Mouse (Mus musculus): ENCODE measurements around the gene Eva1b. TPM values are rescaled to one million over a fixed set of nuclear protein-coding genes. Genes with fewer than 3 reads are reported as not detected.
"Not testable (repeated sequence)": the region's sequence is repeated elsewhere in the genome, so short reads cannot be mapped to it uniquely, and the experiment has no call there.

Eva1b gene
- polyA plus RNA-seq, 1 experiment from 2014 or later = 30.9 TPM

- H3K9ac ChIP-seq = no peak overlapping the region
- peaks cover 13% of the 10 kb centered on the region for H3K36me3 ChIP-seq
- ATAC-seq (ENCODE audit: extremely low read depth, insufficient number of reproducible peaks, low FRiP score, low TSS enrichment) = no peak
- H3K4me1 ChIP-seq = peaks cover 26% of the 10 kb centered on the region
- no peaks in the 10 kb centered on the region for H3K9me3 ChIP-seq
- no peak overlapping the region for H3K4me2 ChIP-seq
- WGBS = 82% methylated on average over 6 of the region's 6 CpGs
- no peak overlapping the region for H3K27ac ChIP-seq (replicated peaks)
- no peak overlapping the region for H3K4me3 ChIP-seq
- H3K27me3 ChIP-seq (replicated peaks) = no peaks in the 10 kb centered on the region
These were observed 10.0 kb downstream of the Eva1b start for GRCm38 (mm10) chr4:126157562-126157961.

GRCm38 (mm10) chr4:126159455-126159854 lies 11.9 kb downstream of the Eva1b start:
- H3K27me3 ChIP-seq (replicated peaks) = no peaks in the 10 kb centered on the region
- no peaks in the 10 kb centered on the region for H3K9me3 ChIP-seq
- H3K4me3 ChIP-seq = no peak overlapping the region
- no peak overlapping the region for H3K9ac ChIP-seq
- peaks cover 7% of the 10 kb centered on the region; the same call in 1 of the 2 replicates for H3K36me3 ChIP-seq
- H3K4me2 ChIP-seq = no peak overlapping the region
- 65% methylated on average over 8 of the region's 8 CpGs for WGBS
- no peak overlapping the region for H3K27ac ChIP-seq (replicated peaks)
- ATAC-seq (ENCODE audit: extremely low read depth, insufficient number of reproducible peaks, low FRiP score, low TSS enrichment) = no peak
- H3K4me1 ChIP-seq = peaks cover 37% of the 10 kb centered on the region

GRCm38 (mm10) chr4:126160981-126161380 lies 13.4 kb downstream of the Eva1b start:
- no peak overlapping the region for H3K27ac ChIP-seq (replicated peaks)
- H3K27me3 ChIP-seq (replicated peaks) = no peaks in the 10 kb centered on the region
- H3K4me3 ChIP-seq = no peak overlapping the region
- no peak for ATAC-seq (ENCODE audit: extremely low read depth, insufficient number of reproducible peaks, low FRiP score, low TSS enrichment)
- H3K9me3 ChIP-seq = no peaks in the 10 kb centered on the region
- whole genome bisulfite sequencing = 90% methylated on average over 8 of the region's 8 CpGs
- peaks cover 24% of the 10 kb centered on the region for H3K4me1 ChIP-seq
- peaks cover 18% of the 10 kb centered on the region for H3K36me3 ChIP-seq
- no peak overlapping the region for H3K4me2 ChIP-seq
- H3K9ac ChIP-seq = no peak overlapping the region

- Histone ChIP-seq H3K9ac (no peak overlapping the region), H3K4me3 (no peak overlapping the region), H3K4me1 (peaks cover 26% of the 10 kb centered on the region), H3K9me3 (no peaks in the 10 kb centered on the region), H3K27ac (replicated peaks) (no peak overlapping the region), H3K27me3 (replicated peaks) (no peaks in the 10 kb centered on the region), H3K4me2 (no peak overlapping the region), H3K36me3 (peaks cover 22% of the 10 kb centered on the region)
- WGBS = 87% methylated on average over 6 of the region's 6 CpGs
- ATAC-seq (ENCODE audit: extremely low read depth, insufficient number of reproducible peaks, low FRiP score, low TSS enrichment) = no peak
These were observed 13.9 kb downstream of the Eva1b start for GRCm38 (mm10) chr4:126161456-126161855.

GRCm38 (mm10) chr4:126161986-126162385 lies 14.4 kb downstream of the Eva1b start:
- Histone ChIP-seq H3K27ac (replicated peaks) (peak overlapping the region; percentile 83; the same call in 1 of the 2 replicates), H3K27me3 (replicated peaks) (no peaks in the 10 kb centered on the region), H3K36me3 (peaks cover 22% of the 10 kb centered on the region), H3K4me3 (peak overlapping the region; percentile 67), H3K4me2 (peak overlapping the region; percentile 100), H3K4me1 (peaks cover 31% of the 10 kb centered on the region), H3K9ac (peak overlapping the region; percentile 95), H3K9me3 (no peaks in the 10 kb centered on the region)
- ATAC-seq (ENCODE audit: extremely low read depth, insufficient number of reproducible peaks, low FRiP score, low TSS enrichment) = no peak; the same call in 1 of the 2 replicates
- WGBS = 70% methylated on average over 9 of the region's 9 CpGs

- Histone ChIP-seq H3K4me1 (peaks cover 33% of the 10 kb centered on the region), H3K36me3 (peaks cover 28% of the 10 kb centered on the region), H3K4me2 (peak overlapping the region; percentile 100), H3K4me3 (peak overlapping the region; percentile 67), H3K27me3 (replicated peaks) (no peaks in the 10 kb centered on the region), H3K9ac (peak overlapping the region; percentile 95), H3K9me3 (no peaks in the 10 kb centered on the region), H3K27ac (replicated peaks) (peak overlapping the region; percentile 83)
- ATAC-seq (ENCODE audit: extremely low read depth, insufficient number of reproducible peaks, low FRiP score, low TSS enrichment) = peak; percentile 75
- WGBS = 2% methylated on average over 44 of the region's 44 CpGs
These were observed 15.1 kb downstream of the Eva1b start for GRCm38 (mm10) chr4:126162544-126163066.

GRCm38 (mm10) chr4:126163067-126163659 lies 15.6 kb downstream of the Eva1b start, which contains the start of gene Sh3d21:
Gene Sh3d21 (minus strand): TSS chr4:126163491.
- Histone ChIP-seq H3K4me1 (peaks cover 33% of the 10 kb centered on the region), H3K9ac (peak within 1 kb of the TSS; percentile 95), H3K27ac (replicated peaks) (peak within 1 kb of the TSS; percentile 83), H3K27me3 (replicated peaks) (no peaks in the 10 kb centered on the region), H3K4me3 (peak within 1 kb of the TSS; percentile 67), H3K9me3 (no peaks in the 10 kb centered on the region), H3K36me3 (peaks cover 33% of the 10 kb centered on the region), H3K4me2 (peak within 1 kb of the TSS; percentile 100)
- WGBS = 6% methylated on average over 22 of the region's 22 CpGs
- no peak for ATAC-seq (ENCODE audit: extremely low read depth, insufficient number of reproducible peaks, low FRiP score, low TSS enrichment)

GRCm38 (mm10) chr4:126163685-126164084 lies 16.1 kb downstream of the Eva1b start:
- Histone ChIP-seq H3K9me3 (no peaks in the 10 kb centered on the region), H3K27me3 (replicated peaks) (no peaks in the 10 kb centered on the region), H3K36me3 (peaks cover 39% of the 10 kb centered on the region), H3K9ac (peak overlapping the region; percentile 95; the same call in 1 of the 2 replicates), H3K4me3 (peak overlapping the region; percentile 67), H3K4me2 (peak overlapping the region; percentile 100), H3K4me1 (peaks cover 33% of the 10 kb centered on the region), H3K27ac (replicated peaks) (peak overlapping the region; percentile 83)
- 65% methylated on average over 4 of the region's 4 CpGs for WGBS
- ATAC-seq (ENCODE audit: extremely low read depth, insufficient number of reproducible peaks, low FRiP score, low TSS enrichment) = no peak

- H3K36me3 ChIP-seq = peaks cover 53% of the 10 kb centered on the region
- not testable (repeated sequence) for H3K9me3 ChIP-seq; H3K4me3 ChIP-seq; H3K4me2 ChIP-seq; H3K27ac ChIP-seq (replicated peaks); ATAC-seq (ENCODE audit: extremely low read depth, insufficient number of reproducible peaks, low FRiP score, low TSS enrichment); H3K27me3 ChIP-seq (replicated peaks); H3K9ac ChIP-seq
- 73% methylated on average over 8 of the region's 10 CpGs for WGBS
- peaks cover 33% of the 10 kb centered on the region for H3K4me1 ChIP-seq
These were observed 17.5 kb downstream of the Eva1b start for GRCm38 (mm10) chr4:126165092-126165491.

GRCm38 (mm10) chr4:126166084-126166483 lies 18.5 kb downstream of the Eva1b start:
- Histone ChIP-seq H3K4me1 (peaks cover 33% of the 10 kb centered on the region), H3K36me3 (peaks cover 63% of the 10 kb centered on the region), H3K4me2 (no peak overlapping the region), H3K9me3 (no peaks in the 10 kb centered on the region), H3K9ac (peak overlapping the region; percentile 4; the same call in 1 of the 2 replicates), H3K27me3 (replicated peaks) (no peaks in the 10 kb centered on the region), H3K27ac (replicated peaks) (peak overlapping the region; percentile 66), H3K4me3 (no peak overlapping the region)
- no peak for ATAC-seq (ENCODE audit: extremely low read depth, insufficient number of reproducible peaks, low FRiP score, low TSS enrichment)
- 72% methylated on average over 3 of the region's 3 CpGs for WGBS

- H3K9me3 ChIP-seq = no peaks in the 10 kb centered on the region
- H3K4me3 ChIP-seq = no peak overlapping the region
- WGBS = 83% methylated on average over 6 of the region's 6 CpGs
- H3K36me3 ChIP-seq = peaks cover 89% of the 10 kb centered on the region
- ATAC-seq (ENCODE audit: extremely low read depth, insufficient number of reproducible peaks, low FRiP score, low TSS enrichment) = no peak
- H3K4me1 ChIP-seq = peaks cover 14% of the 10 kb centered on the region
- H3K27ac ChIP-seq (replicated peaks) = no peak overlapping the region
- no peak overlapping the region for H3K4me2 ChIP-seq
- no peaks in the 10 kb centered on the region for H3K27me3 ChIP-seq (replicated peaks)
- H3K9ac ChIP-seq = no peak overlapping the region
These were observed 21.3 kb downstream of the Eva1b start for GRCm38 (mm10) chr4:126168851-126169250.

GRCm38 (mm10) chr4:126170737-126171136 lies 23.2 kb downstream of the Eva1b start:
- Histone ChIP-seq H3K36me3 (peaks cover 99% of the 10 kb centered on the region), H3K4me1 (peaks cover 14% of the 10 kb centered on the region)
- H3K9ac ChIP-seq; H3K9me3 ChIP-seq; H3K4me2 ChIP-seq; H3K27me3 ChIP-seq (replicated peaks); ATAC-seq (ENCODE audit: extremely low read depth, insufficient number of reproducible peaks, low FRiP score, low TSS enrichment); H3K27ac ChIP-seq (replicated peaks); H3K4me3 ChIP-seq: not testable (repeated sequence)
- 91% methylated on average over 5 of the region's 5 CpGs for WGBS

Data from heart, embryonic 13.5 days (tissue).